Mouse (Mus musculus) brain, embryonic 14.5 days (tissue): ENCODE data around the gene Tmbim4.

Experiments
- CTCF ChIP-seq: fragments of 200-500 bp; IDR thresholded peaks from 2 replicates; pipeline ENCODE4 v1.5.1; 2012; ENCODE audit warnings: inconsistent platforms, mild to moderate bottlenecking, moderate library complexity, borderline replicate concordance; ENCODE audit not compliant: insufficient read depth, insufficient read length; ENCODE audit errors: extremely low read depth
- POLR2A ChIP-seq: fragments of 200-500 bp; IDR thresholded peaks from 2 replicates; pipeline ENCODE4 v1.6.1; 2012; ENCODE audit warnings: mild to moderate bottlenecking, inconsistent platforms, borderline replicate concordance; ENCODE audit not compliant: poor library complexity, insufficient read depth, insufficient read length, severe bottlenecking; ENCODE audit errors: extremely low read depth

GRCm38 (mm10) chr10:120162840-120163239, 38.5 kb upstream of the Tmbim4 start:
- TF ChIP-seq POLR2A (no peak), CTCF (no peak)
